Mouse (Mus musculus) ES-E14 (cell line): ENCODE results near the gene Pitx1. TPM values are rescaled to one million over a fixed set of nuclear protein-coding genes. Genes with fewer than 3 reads are reported as not detected.

Source experiments
- DNase-seq: peaks from one replicate; pipeline ENCODE4 v3.0.0-alpha.2; 2013; ENCODE audit warnings: low read depth, low spot score
- H3K27ac ChIP-seq: 2 replicates; pipeline ENCODE4 v1.5.1; 2012; ENCODE audit warnings: low read depth, mild to moderate bottlenecking, low read length, moderate library complexity, mixed read lengths; ENCODE audit not compliant: poor library complexity, insufficient read depth, severe bottlenecking
- H3K36me3 ChIP-seq: 2 replicates; pipeline ENCODE4 v1.6.1; 2012; ENCODE audit warnings: mild to moderate bottlenecking, low read length, moderate library complexity, mixed read lengths; ENCODE audit not compliant: control insufficient read depth, poor library complexity, insufficient read depth, severe bottlenecking
- H3K4me1 ChIP-seq, 2 experiments: fragments of 150-350 bp in 1 of 2; sonication (generic) in 1 of 2; 2 replicates each; pipeline ENCODE4 v1.6.1; 2012; ENCODE audit warnings: low read length in 2 of 2, mild to moderate bottlenecking in 1 of 2, mixed read lengths in 1 of 2; ENCODE audit not compliant: control insufficient read depth in 2 of 2, insufficient read depth in 2 of 2, poor library complexity in 1 of 2
- H3K4me3 ChIP-seq, 2 experiments: fragments of 150-350 bp in 1 of 2; sonication (generic) in 1 of 2; 2 replicates each; pipeline ENCODE4 v1.5.1; 2012; ENCODE audit warnings: low read length in 2 of 2, low read depth in 1 of 2, mild to moderate bottlenecking in 1 of 2, mixed read lengths in 1 of 2; ENCODE audit not compliant: insufficient read depth in 1 of 2, poor library complexity in 1 of 2, severe bottlenecking in 1 of 2
- H3K9ac ChIP-seq: 2 replicates; pipeline ENCODE4 v1.6.1; 2012; ENCODE audit warnings: low read depth, mild to moderate bottlenecking, low read length, mixed read lengths; ENCODE audit not compliant: poor library complexity, insufficient read depth, severe bottlenecking
- H3K9me3 ChIP-seq: fragments of 150-350 bp; sonication (generic); 2 replicates; pipeline ENCODE4 v1.6.1; 2012; ENCODE audit warnings: low read depth, mild to moderate bottlenecking, low read length; ENCODE audit not compliant: control insufficient read depth, insufficient read depth
- CHD2 ChIP-seq: IDR thresholded peaks from 2 replicates; pipeline ENCODE4 v1.6.1; 2014; ENCODE audit warnings: mild to moderate bottlenecking, low read depth, low read length, inconsistent platforms
- HCFC1 ChIP-seq: IDR thresholded peaks from 2 replicates; pipeline ENCODE4 v1.6.1; 2012; ENCODE audit warnings: low read length, inconsistent platforms, borderline replicate concordance; ENCODE audit not compliant: insufficient read depth
- MAFK ChIP-seq: IDR thresholded peaks from 2 replicates; pipeline ENCODE4 v1.6.1; 2014; ENCODE audit warnings: mild to moderate bottlenecking, low read depth, low read length, inconsistent platforms; ENCODE audit not compliant: insufficient read depth
- ZC3H11A ChIP-seq: IDR thresholded peaks from 2 replicates; pipeline ENCODE4 v1.6.1; 2012; ENCODE audit warnings: low read depth, mild to moderate bottlenecking, inconsistent platforms, low read length, borderline replicate concordance
- ZNF384 ChIP-seq: IDR thresholded peaks from 2 replicates; pipeline ENCODE4 v1.6.1; 2012; ENCODE audit warnings: low read depth, low read length, inconsistent platforms
- in situ Hi-C, 2 experiments: fragments of 600-800 bp; cut with MboI; formaldehyde crosslinking; loops; one replicate each; pipeline ENCODE4 v1.15.1; 2025; ENCODE audit warnings: low sequenced_read_pairs in 2 of 2, inconsistent platforms in 1 of 2; ENCODE audit not compliant: unreplicated experiment in 2 of 2
- total RNA-seq: library from RNA; depleted of rRNA; stranded (reverse); fragments of 300-350 nt; gene quantifications from 2 replicates; pipeline ENCODE4 v1.2.3, GENCODE M21; 2012

The Pitx1 gene
- total RNA-seq, 1 experiment = 1.0 TPM

GRCm38 (mm10) chr13:55833921-55834320 is 2.1 kb downstream of the Pitx1 start:
- H3K9me3 ChIP-seq = no peaks in the 10 kb centered on the region
- H3K4me1 ChIP-seq = no peaks in the 10 kb centered on the region; a peak in 1 of 4 replicates
- no peak overlapping the region for H3K9ac ChIP-seq
- DNase-seq = no peak
- in situ Hi-C loops = loop anchor here (5.0 to 10.0 kb wide), 2 partner anchors 391 to 418 kb away; partner anchors contain the start of gene Neurog1 (in 2 of the 2)
- no peak overlapping the region for H3K27ac ChIP-seq
- no peak for TF ChIP-seq ZNF384
- TF ChIP-seq MAFK = no peak
- no peak for TF ChIP-seq HCFC1
- TF ChIP-seq CHD2 = no peak
- TF ChIP-seq ZC3H11A = no peak
- no peak overlapping the region for H3K4me3 ChIP-seq
- H3K36me3 ChIP-seq = no peaks in the 10 kb centered on the region

GRCm38 (mm10) chr13:55832602-55833001 is 3.4 kb downstream of the Pitx1 start:
- no peak for TF ChIP-seq HCFC1
- TF ChIP-seq CHD2 = no peak
- TF ChIP-seq ZC3H11A = no peak
- TF ChIP-seq ZNF384 = no peak
- no peak for TF ChIP-seq MAFK
- no peak for DNase-seq
- Histone ChIP-seq H3K4me1 (no peaks in the 10 kb centered on the region; a peak in 1 of 4 replicates), H3K9me3 (no peaks in the 10 kb centered on the region), H3K27ac (no peak overlapping the region), H3K9ac (no peak overlapping the region), H3K36me3 (no peaks in the 10 kb centered on the region), H3K4me3 (no peak overlapping the region)
- in situ Hi-C loops = loop anchor here (5.0 to 10.0 kb wide), 2 partner anchors 392 to 420 kb away; partner anchors contain the start of gene Neurog1 (in 2 of the 2)

GRCm38 (mm10) chr13:55831722-55832160 is 4.3 kb downstream of the Pitx1 start:
- Histone ChIP-seq H3K4me1 (no peaks in the 10 kb centered on the region; a peak in 1 of 4 replicates), H3K9ac (no peak overlapping the region), H3K36me3 (no peaks in the 10 kb centered on the region), H3K4me3 (peak overlapping the region; percentile 50), H3K27ac (no peak overlapping the region), H3K9me3 (no peaks in the 10 kb centered on the region)
- DNase-seq = no peak
- TF ChIP-seq ZNF384 (no peak), MAFK (no peak), ZC3H11A (no peak), CHD2 (no peak), HCFC1 (no peak)
- in situ Hi-C loops = loop anchor here (5.0 to 10.0 kb wide), 2 partner anchors 393 to 421 kb away; partner anchors contain the start of gene Neurog1 (in 2 of the 2)

GRCm38 (mm10) chr13:55830833-55831721 is 4.9 kb downstream of the Pitx1 start:
- no peaks in the 10 kb centered on the region for H3K9me3 ChIP-seq
- peak; percentile 42 for DNase-seq
- H3K9ac ChIP-seq = peak overlapping the region; percentile 23; the same call in 1 of the 2 replicates
- TF ChIP-seq MAFK (no peak), HCFC1 (peak; percentile 77)
- in situ Hi-C loops = loop anchor here (5.0 to 10.0 kb wide), 2 partner anchors 394 to 421 kb away; partner anchors contain the start of gene Neurog1 (in 2 of the 2)
- H3K4me1 ChIP-seq = peaks cover 0 to 3% of the 10 kb centered on the region in 2 experiments; a peak in 1 of 4 replicates
- H3K4me3 ChIP-seq = peak overlapping the region; percentile 50
- H3K27ac ChIP-seq = no peak overlapping the region
- H3K36me3 ChIP-seq = no peaks in the 10 kb centered on the region
